Comparison of ENCODE assay signal across 14 mouse cellular contexts in the genomic region with DNA sequence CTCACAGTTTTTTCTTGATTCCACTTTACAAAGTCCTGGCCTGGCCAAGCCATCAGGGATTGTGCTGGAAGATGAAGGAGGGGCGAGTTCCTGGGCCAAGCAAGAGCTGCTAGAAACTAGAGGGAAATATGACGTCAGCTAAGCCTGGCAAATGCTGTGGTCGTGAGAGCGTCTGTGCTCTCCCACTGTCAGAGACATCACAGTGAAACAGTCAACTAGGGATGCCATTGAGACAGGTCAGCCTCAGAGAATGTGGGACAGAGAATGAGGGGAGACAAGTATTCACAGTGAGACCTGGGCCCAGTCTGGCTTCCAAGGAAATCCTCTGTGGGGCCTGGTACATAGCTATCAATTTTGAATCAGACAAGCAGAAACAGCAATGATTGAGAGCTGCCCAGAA.
"Had no signal": no experiment of that assay in that cellular context is flagged by ENCODE, and none has a peak within 500 bp of the region (broad histone marks: within the 10 kb centered on the region; RNA-seq: fewer than 3 reads in every experiment).

No protein-coding gene starts in this region.

- H3K4me2 ChIP-seq: limb, embryonic 13.5 days; liver, embryonic 11.5 days; liver, embryonic 15.5 days; midbrain, embryonic 13.5 days had no signal

- H3K36me3 ChIP-seq: limb, embryonic 13.5 days; liver, embryonic 15.5 days; midbrain, embryonic 13.5 days had no signal

- H3K9ac ChIP-seq: limb, embryonic 13.5 days; liver, embryonic 15.5 days; midbrain, embryonic 13.5 days had no signal

- H3K27me3 ChIP-seq: midbrain, embryonic 13.5 days had no signal

- H3K4me1 ChIP-seq: liver, embryonic 15.5 days had no signal

- H3K4me3 ChIP-seq: layer of hippocampus, adult 2 months; limb, embryonic 13.5 days; liver, embryonic 15.5 days; midbrain, embryonic 13.5 days; myocyte had no signal

- H3K27ac ChIP-seq: layer of hippocampus, adult 2 months; limb, embryonic 13.5 days; liver, embryonic 15.5 days; macrophage; midbrain, embryonic 13.5 days had no signal

- ATAC-seq: lung, postnatal 0 days; midbrain, embryonic 13.5 days had no signal

- DNase-seq: kidney, adult 18-20 months; kidney, postnatal 10 days; kidney, postnatal 4 days; lung, adult 2 months; retina, postnatal 1 day; thymus, postnatal 36 days had no signal

- H3K9me3 ChIP-seq: limb, embryonic 13.5 days; liver, embryonic 15.5 days; midbrain, embryonic 13.5 days had no signal
